ENCODE assay signal across 8 mouse cellular contexts in the genomic region with DNA sequence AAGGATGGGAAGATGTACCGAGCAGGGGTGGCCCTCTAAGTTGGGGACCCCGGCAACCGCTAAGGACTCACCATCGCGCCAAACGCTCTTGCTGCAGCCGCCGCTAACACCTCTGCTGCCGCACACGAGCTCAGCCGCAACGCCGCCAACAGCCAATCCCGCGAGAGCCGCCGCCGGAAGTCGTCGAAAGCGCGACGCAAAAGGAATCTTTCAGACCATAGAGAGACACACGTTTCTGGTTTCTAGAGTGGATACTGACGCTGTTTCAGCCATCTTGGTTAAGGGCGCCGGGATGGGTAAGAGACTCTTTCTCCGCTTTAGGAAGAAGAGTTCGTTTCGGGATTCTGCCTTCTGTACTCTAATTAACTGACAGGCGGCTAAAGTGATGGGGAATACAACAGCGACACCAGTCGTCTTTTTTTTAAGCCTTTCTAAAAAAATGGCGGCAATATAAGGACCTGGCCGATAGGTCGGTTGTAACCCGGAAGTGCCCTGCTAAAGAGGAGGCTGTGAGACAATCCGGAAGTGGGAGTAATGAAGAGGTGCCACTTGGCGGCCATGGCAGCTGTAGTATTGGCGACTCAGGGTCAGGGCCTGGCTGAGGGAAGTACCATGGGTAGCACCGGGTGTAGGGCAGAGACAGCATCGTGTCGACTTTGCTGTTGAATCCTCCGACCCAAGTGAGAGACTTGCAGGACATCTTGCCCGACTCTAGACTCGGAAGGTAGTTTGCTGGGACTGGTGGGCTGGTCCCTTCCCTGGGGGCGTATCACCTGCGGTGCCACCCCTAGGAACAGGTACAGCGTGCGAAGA. TPM values are rescaled to one million over a fixed set of nuclear protein-coding genes. Genes with fewer than 3 reads are reported as not detected.
DNase-seq lines count a peak whose midpoint lies in the region; ATAC-seq and TF ChIP-seq lines count a peak whose summit lies in the region.

A gene (plus strand): TSS at position 191 of the 813 bp plus-strand sequence.
A gene (minus strand): TSS at position 649 of the 813 bp plus-strand sequence.

- peak within 1 kb of the TSS; percentile 95 for H3K4me3 ChIP-seq in embryonic facial prominence, embryonic 13.5 days
- H3K4me3 ChIP-seq in kidney, adult 2 months (ENCODE audit: insufficient read depth, low read depth, low read length): peak within 1 kb of the TSS; percentile 76
- peak within 1 kb of the TSS; percentile 93 for H3K4me3 ChIP-seq in limb, embryonic 12.5 days (replicated peaks)
- peak within 1 kb of the TSS; percentile 75 for H3K4me3 ChIP-seq in midbrain, embryonic 15.5 days
- H3K4me3 ChIP-seq in spleen, adult 2 months (ENCODE audit: extremely low read depth, insufficient read depth, insufficient read length): peak within 1 kb of the TSS; percentile 88

- H3K9me3 ChIP-seq in embryonic facial prominence, embryonic 13.5 days: no peaks in the 10 kb centered on the region
- no peaks in the 10 kb centered on the region for H3K9me3 ChIP-seq in limb, embryonic 12.5 days
- no peaks in the 10 kb centered on the region for H3K9me3 ChIP-seq in midbrain, embryonic 15.5 days

- H3K9ac ChIP-seq in embryonic facial prominence, embryonic 13.5 days: peak within 1 kb of the TSS; percentile 98
- peak within 1 kb of the TSS; percentile 97 for H3K9ac ChIP-seq in limb, embryonic 12.5 days (replicated peaks)
- H3K9ac ChIP-seq in midbrain, embryonic 15.5 days: peak within 1 kb of the TSS; percentile 90

- H3K27ac ChIP-seq in embryonic facial prominence, embryonic 13.5 days: peak within 1 kb of the TSS; percentile 94
- H3K27ac ChIP-seq in kidney, adult 2 months (ENCODE audit: insufficient read depth, low read depth, low read length): peak within 1 kb of the TSS; percentile 69
- peak within 1 kb of the TSS; percentile 96 for H3K27ac ChIP-seq in limb, embryonic 12.5 days
- H3K27ac ChIP-seq in midbrain, embryonic 15.5 days: peak within 1 kb of the TSS; percentile 89
- peak within 1 kb of the TSS; percentile 75 for H3K27ac ChIP-seq in spleen, adult 2 months (ENCODE audit: insufficient read depth, low read length)

- DNase-seq in 3134 (ENCODE audit: extremely low read depth, insufficient read length, low spot score): peak; percentile 93
- peak; percentile 94 to 95 for DNase-seq in adrenal gland, postnatal 36 days
- peak; percentile 95 to 98 for DNase-seq in heart, adult 18-20 months
- peak; percentile 97 for DNase-seq in kidney, adult 2 months
- DNase-seq in spleen, adult 2 months (ENCODE audit: low read depth in 1 of 2, low spot score in 2 of 2): peak; percentile 91 to 94

- H3K27me3 ChIP-seq in embryonic facial prominence, embryonic 13.5 days: no peaks in the 10 kb centered on the region
- no peaks in the 10 kb centered on the region for H3K27me3 ChIP-seq in kidney, adult 2 months (replicated peaks; ENCODE audit: control insufficient read depth, insufficient read depth, low read length)
- no peaks in the 10 kb centered on the region for H3K27me3 ChIP-seq in limb, embryonic 12.5 days
- H3K27me3 ChIP-seq in midbrain, embryonic 15.5 days (replicated peaks): no peaks in the 10 kb centered on the region
- H3K27me3 ChIP-seq in spleen, adult 2 months (ENCODE audit: control insufficient read depth, insufficient read depth, low read length): no peaks in the 10 kb centered on the region

- 0 out of 2 replicates have a peak, but pooled peaks have one; percentile 15 for TF ChIP-seq CTCF in kidney, adult 2 months (conservative IDR thresholded peaks at IDR 0.05; ENCODE audit: insufficient read depth, insufficient read length, low read depth, low read length)
- no peak for TF ChIP-seq CTCF in spleen, adult 2 months (IDR thresholded peaks at IDR 0.05; ENCODE audit: extremely low read depth, insufficient read depth, insufficient read length, insufficient replicate concordance)

- peak; percentile 94 for ATAC-seq in embryonic facial prominence, embryonic 13.5 days (ENCODE audit: insufficient number of reproducible peaks, insufficient read depth, low FRiP score, low TSS enrichment, low read depth)
- ATAC-seq in limb, embryonic 12.5 days (ENCODE audit: insufficient number of reproducible peaks, insufficient read depth, low FRiP score, low TSS enrichment, low read depth): peak; percentile 97
- peak; percentile 98 for ATAC-seq in midbrain, embryonic 15.5 days (replicated peaks)

- peak; percentile 36 for TF ChIP-seq POLR2A in kidney, adult 2 months (IDR thresholded peaks at IDR 0.05; ENCODE audit: low read depth, low read length)
- TF ChIP-seq POLR2A in spleen, adult 2 months (IDR thresholded peaks at IDR 0.05; ENCODE audit: low read depth, low read length): peak; percentile 54

- peaks cover 28% of the 10 kb centered on the region for H3K36me3 ChIP-seq in embryonic facial prominence, embryonic 13.5 days
- no peaks in the 10 kb centered on the region for H3K36me3 ChIP-seq in kidney, adult 2 months (ENCODE audit: control insufficient read depth, insufficient read depth, low read length)
- H3K36me3 ChIP-seq in limb, embryonic 12.5 days: peaks cover 34% of the 10 kb centered on the region
- peaks cover 10% of the 10 kb centered on the region for H3K36me3 ChIP-seq in midbrain, embryonic 15.5 days (replicated peaks)
- peaks cover 8% of the 10 kb centered on the region; the same call in 1 of the 2 replicates for H3K36me3 ChIP-seq in spleen, adult 2 months (ENCODE audit: control insufficient read depth, insufficient read depth, low read length)

- WGBS in embryonic facial prominence, embryonic 13.5 days: under 1% methylated on average over 50 of the region's 50 CpGs
- under 1% methylated on average over 50 of the region's 50 CpGs for WGBS in kidney, adult 2 months
- under 1% methylated on average over 50 of the region's 50 CpGs for WGBS in limb, embryonic 12.5 days
- WGBS in midbrain, embryonic 15.5 days: under 1% methylated on average over 50 of the region's 50 CpGs
- WGBS in spleen, adult 2 months: under 1% methylated on average over 50 of the region's 50 CpGs

- H3K4me2 ChIP-seq in embryonic facial prominence, embryonic 13.5 days: peak within 1 kb of the TSS; percentile 80
- peak within 1 kb of the TSS; percentile 86 for H3K4me2 ChIP-seq in limb, embryonic 12.5 days
- peak within 1 kb of the TSS; percentile 90 for H3K4me2 ChIP-seq in midbrain, embryonic 15.5 days

- H3K4me1 ChIP-seq in embryonic facial prominence, embryonic 13.5 days: peaks cover 35% of the 10 kb centered on the region
- H3K4me1 ChIP-seq in kidney, adult 2 months (ENCODE audit: control insufficient read depth, insufficient read depth, low read length): peaks cover 17% of the 10 kb centered on the region
- H3K4me1 ChIP-seq in limb, embryonic 12.5 days (replicated peaks): peaks cover 34% of the 10 kb centered on the region
- H3K4me1 ChIP-seq in midbrain, embryonic 15.5 days: peaks cover 52% of the 10 kb centered on the region
- H3K4me1 ChIP-seq in spleen, adult 2 months (ENCODE audit: control insufficient read depth, insufficient read depth, insufficient read length): peaks cover 10% of the 10 kb centered on the region; the same call in 1 of the 2 replicates

RNA-seq across cellular contexts. Expression of the first gene that starts in this region (rescaled TPM):
- total RNA-seq in adrenal gland, postnatal 36 days (2021): 10 to 100 TPM; 41.8 to 57.6 TPM
- polyA plus RNA-seq in embryonic facial prominence, embryonic 13.5 days (2015; fragmentation: Nextera tagmentation; extraction: Ambion mirVana): 23.4 and 24.2 TPM in 2 replicates
- 10 to 100 TPM; 15.3 to 18.3 TPM for total RNA-seq in heart, adult 18-20 months (2021)
- 48.3 and 58.2 TPM in 2 replicates for polyA plus RNA-seq in kidney, adult 2 months (2012; rRNA removed)
- 26.1 and 26.6 TPM in 2 replicates for polyA plus RNA-seq in limb, embryonic 12.5 days (2016; fragmentation: Nextera tagmentation; extraction: Ambion mirVana)
- 24.3 and 27.5 TPM in 2 replicates for polyA plus RNA-seq in midbrain, embryonic 15.5 days (2015; fragmentation: Nextera tagmentation; extraction: Ambion mirVana)
- 24.5 and 25.7 TPM in 2 replicates for polyA plus RNA-seq in spleen, adult 2 months (2012; rRNA removed)

RNA-seq across cellular contexts. Expression of the second gene that starts in this region (rescaled TPM):
- total RNA-seq in adrenal gland, postnatal 36 days (2021): 10 to 100 TPM; 47.4 to 56.1 TPM
- polyA plus RNA-seq in embryonic facial prominence, embryonic 13.5 days (2015; fragmentation: Nextera tagmentation; extraction: Ambion mirVana): 316 and 333 TPM in 2 replicates
- 10 to 100 TPM; 25.2 to 26.9 TPM for total RNA-seq in heart, adult 18-20 months (2021)
- 23.3 and 36.8 TPM in 2 replicates for polyA plus RNA-seq in kidney, adult 2 months (2012; rRNA removed)
- 357 and 362 TPM in 2 replicates for polyA plus RNA-seq in limb, embryonic 12.5 days (2016; fragmentation: Nextera tagmentation; extraction: Ambion mirVana)
- 292 and 300 TPM in 2 replicates for polyA plus RNA-seq in midbrain, embryonic 15.5 days (2015; fragmentation: Nextera tagmentation; extraction: Ambion mirVana)
- 14.4 and 19.4 TPM in 2 replicates for polyA plus RNA-seq in spleen, adult 2 months (2012; rRNA removed)

Comparison
In these comparisons a context has a peak if more than half of its experiments do, and no peak if none do; other contexts are left out.
1. Peak in every context shown above with its lines: DNase-seq, ATAC-seq, H3K4me3 ChIP-seq and H3K27ac ChIP-seq.